Mouse (Mus musculus) frontal cortex, postnatal 10 days (tissue): ENCODE measurements around the gene Slit1.

ENCODE experiments used
- DNase-seq, 2 experiments: peaks; one replicate each; pipeline ENCODE4 v3.0.0; 2022; ENCODE audit warnings: low spot score in 2 of 2, mixed read lengths in 1 of 2

Gene Slit1

DNA sequence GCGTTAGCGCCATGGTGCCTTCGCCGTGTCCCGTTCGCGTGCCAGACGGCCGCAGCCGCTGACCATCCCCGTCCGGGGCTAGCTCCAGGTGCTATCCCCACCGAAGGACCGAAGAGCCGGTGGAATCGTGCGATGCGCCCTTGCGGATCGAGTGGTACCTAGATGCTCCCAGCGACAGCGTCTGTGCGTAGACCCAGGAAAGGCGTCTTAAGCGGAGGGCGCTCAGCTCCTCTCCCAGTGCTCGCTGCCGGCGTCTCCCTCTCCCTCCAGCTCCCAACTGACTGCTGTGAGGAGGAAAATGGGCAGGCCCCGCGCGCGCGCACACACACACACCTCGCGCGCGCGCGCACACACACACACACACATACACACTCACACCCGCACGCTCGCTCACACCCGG is at the start of gene Slit1:
Slit1 (minus strand) TSS at position 270 of the 400 bp plus-strand sequence.
- peak in 1 of 2 experiments; percentile 61 for DNase-seq

GRCm38 (mm10) chr19:41792934-41793486 is 49.5 kb upstream of the Slit1 start:
- no peak for DNase-seq

- DNase-seq: no peak
These were observed 47.9 kb upstream of the Slit1 start for GRCm38 (mm10) chr19:41791384-41791783.

GRCm38 (mm10) chr19:41789110-41789961 is 45.9 kb upstream of the Slit1 start:
- DNase-seq: no peak

DNA sequence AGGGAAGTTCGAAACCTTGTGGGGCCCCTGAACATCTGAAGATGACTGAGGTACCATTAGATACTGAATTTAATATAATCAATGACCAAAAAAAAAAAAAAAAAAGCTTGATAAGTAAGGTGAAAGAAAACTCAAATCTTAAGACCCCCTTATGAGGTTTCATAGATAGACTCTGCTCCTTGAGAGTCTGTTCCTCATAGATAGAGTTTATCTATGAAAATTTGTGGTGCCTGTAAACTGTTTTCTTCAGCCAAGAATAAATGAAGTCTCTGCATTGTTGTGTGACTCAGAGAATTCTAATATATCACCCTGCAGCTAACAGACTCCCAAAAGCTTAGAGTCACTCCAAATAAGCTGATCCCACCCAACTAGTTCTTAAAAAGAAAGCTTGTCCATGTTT is 43.4 kb upstream of the Slit1 start:
- DNase-seq: no peak

GRCm38 (mm10) chr19:41777514-41777913 is 34.0 kb upstream of the Slit1 start:
- DNase-seq: no peak

DNA sequence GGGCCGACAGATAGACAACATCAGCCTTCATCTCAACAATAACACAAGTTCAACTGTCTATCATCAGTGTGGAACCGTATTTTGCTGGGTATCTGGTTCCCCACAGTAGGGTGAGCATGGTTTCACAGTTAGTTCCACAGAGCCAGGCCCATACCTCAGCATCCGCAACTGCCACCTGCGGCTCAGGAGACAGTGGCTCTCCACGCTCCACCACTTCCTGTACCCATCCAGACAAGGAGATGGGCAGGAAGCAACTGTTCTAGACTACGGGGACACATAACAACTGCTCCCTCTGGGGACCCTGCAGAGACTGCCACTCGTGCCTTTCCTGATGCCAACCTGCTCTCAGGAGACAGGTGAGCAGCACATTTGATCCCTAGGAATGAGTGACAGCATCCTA is 25.2 kb upstream of the Slit1 start:
- DNase-seq: no peak

DNA sequence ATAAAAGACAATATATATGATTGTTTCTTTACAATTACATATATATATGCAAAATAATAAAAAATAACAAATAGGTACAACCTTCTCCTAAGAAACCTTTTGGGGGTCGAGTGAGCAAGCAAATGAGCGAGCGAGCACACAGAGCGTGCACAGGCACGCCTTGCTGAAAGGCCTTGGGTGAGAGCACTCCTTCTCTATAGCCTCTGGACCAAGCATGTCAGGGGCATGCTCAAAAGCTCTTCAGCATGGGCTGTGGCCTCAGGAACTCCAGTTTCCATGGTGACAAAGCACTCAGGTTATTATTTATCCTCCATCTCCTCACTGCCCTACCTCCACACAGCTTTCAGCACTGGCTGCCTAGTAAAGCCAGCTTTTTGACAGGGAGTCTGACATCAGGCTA is 23.2 kb upstream of the Slit1 start:
- no peak for DNase-seq

DNA sequence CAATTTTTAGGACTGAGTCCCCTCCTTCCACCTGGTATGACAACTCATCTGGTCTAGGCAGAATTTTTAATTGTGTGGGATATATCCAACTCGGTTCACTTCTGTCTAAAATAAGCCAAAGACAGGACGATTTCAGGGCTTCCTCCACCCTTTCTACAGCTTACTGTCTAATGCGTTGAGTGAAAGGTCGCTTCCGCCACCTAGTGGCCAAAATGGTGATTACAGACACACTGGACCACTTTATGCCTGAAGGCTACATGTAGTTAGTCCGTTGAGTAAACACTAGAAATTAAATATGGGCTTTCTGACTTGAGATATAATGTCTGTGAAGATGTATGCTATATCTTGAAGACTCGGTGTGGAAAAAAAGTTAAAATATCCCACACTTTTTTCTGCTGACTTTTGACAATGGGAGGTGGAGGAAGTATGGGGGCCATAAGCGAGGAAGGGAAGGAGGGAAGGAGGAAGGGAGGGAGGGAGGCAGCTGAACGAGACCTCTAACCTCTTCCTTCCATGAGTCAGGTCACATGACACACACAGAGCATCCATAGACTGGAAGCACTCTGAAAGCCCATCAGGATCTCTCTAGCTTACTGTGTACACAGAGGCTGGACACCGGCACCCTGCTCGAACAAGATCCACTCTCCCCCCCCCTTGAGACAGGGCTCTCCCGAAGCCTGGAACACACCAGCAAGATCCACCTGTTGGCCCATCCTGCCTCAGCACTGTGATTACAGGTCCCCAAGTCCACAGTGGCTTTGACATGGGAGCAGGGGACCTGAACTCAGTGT is 20.6 kb upstream of the Slit1 start:
- peak; percentile 77 to 89 for DNase-seq

GRCm38 (mm10) chr19:41761529-41761928 is 18.1 kb upstream of the Slit1 start:
- DNase-seq: no peak

DNA sequence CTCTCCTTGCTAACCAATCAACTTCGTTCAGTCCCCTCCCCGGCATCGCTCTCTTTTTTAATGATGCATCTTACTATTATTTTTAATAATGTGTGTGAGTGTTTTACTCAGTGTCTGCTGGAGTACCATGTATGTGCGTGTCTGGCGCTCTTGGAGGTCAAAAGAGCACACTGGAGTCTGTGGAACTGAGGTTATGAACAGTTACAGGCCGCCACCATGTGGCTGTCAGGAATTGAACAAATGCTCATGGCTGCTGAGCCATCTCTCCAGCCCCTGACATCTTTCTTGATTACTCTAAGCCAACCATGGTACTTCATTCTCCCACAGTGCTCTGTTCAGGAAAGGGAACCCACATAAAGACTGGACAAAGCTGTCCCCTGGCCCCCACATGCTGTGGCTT is 16.3 kb upstream of the Slit1 start:
- no peak for DNase-seq

- no peak for DNase-seq
These were observed 15.8 kb upstream of the Slit1 start for GRCm38 (mm10) chr19:41759270-41759669.

DNA sequence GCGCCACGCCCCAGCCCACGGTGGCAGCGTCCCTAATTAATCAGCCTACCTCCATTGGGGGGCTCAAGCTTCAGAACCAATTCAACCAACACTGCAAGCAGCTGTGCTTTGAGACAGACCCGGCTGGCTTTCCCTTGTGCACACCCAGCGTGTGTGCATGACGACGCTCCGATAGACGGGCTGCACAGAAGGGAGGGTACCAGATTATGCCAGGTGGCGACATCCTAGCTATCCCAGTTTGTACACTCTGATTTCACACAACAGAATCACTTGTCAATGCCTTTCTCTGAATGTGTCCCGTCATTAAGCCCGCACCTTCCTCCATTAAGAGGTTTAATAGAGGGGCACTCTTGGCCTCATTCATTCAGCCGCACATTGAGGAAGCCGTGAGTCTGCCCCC is 11.3 kb upstream of the Slit1 start:
- no peak for DNase-seq

DNA sequence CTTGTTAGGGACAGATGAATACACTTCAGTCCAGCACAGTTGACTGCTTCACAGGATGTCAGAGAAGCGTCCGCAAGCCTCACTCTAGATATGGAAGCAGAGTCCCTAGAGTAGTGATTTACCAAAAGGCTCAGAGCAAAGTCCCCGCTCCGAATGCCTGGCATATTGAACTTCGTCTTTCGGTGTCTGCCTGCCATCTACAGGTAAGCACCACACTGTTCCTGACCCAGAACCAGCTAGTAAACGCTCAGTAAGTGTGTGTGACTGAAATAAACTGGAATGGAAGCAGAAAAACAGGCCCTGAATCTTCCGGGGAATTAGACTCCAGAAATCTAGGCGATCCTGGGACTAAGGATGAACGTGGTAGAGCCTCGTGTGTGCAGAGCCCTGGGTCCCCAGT is 8.4 kb upstream of the Slit1 start:
- no peak for DNase-seq

GRCm38 (mm10) chr19:41747436-41747835 is 4.0 kb upstream of the Slit1 start:
- DNase-seq: no peak

GRCm38 (mm10) chr19:41745941-41746557 is 2.6 kb upstream of the Slit1 start:
- peak; percentile 71 to 80 for DNase-seq

- DNase-seq: no peak
These were observed 4.6 kb downstream of the Slit1 start for GRCm38 (mm10) chr19:41738896-41739295.

DNA sequence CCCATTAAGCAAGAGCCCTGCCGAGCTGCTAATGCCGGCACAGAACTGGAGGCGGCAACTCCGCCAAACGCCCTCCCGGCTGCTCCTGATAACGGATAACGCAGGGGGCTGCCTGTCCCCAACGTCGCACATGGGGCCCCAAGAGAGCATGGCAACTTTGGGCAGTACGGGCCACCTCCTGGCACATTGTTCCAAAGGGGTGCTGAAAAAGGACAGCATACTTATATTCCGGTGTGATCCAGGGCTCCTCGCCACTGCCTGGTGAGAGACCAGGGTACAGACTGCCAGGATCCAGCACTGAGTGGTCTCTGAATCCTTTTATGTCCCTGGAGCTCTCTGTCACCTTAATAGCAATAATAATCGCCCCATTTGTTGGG is 5.0 kb downstream of the Slit1 start:
- no peak for DNase-seq

DNA sequence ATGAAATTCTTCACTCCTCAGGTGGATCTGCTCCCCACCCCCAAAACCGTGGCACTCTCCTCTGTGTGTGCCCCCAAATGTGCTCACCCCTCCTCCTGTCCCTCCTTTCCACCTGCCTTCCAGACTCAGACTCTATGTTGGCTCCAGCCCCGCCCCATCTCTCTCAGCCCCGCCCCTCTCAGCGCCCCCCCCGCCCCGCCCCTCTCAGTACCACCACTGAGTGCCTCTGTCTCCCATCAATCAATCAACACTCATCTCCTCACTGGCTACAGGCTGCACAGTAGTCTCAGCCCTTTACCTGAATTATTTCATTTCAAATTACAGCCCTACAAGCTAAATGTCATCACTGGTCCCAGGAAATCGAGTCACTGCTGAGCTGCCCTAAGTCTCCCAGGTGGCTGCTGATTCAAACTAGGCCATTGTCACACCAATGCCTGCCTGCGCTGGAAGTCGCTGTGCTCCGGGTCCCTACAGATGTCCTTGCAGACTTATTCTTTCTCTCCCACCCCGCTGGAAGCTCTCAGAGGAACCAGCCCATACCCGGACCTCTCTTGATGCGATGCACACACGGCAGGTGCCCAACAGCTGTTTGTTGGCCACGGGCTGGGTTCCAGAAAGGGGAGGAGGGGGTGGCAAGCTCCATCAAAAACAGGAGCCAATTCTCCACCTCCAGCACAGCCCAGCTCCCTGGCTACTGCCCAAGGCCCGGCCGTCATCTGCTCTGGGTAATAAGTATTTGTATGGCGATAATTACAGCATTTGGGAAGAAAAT is 5.6 kb downstream of the Slit1 start:
- DNase-seq: peak; percentile 59 to 70

DNA sequence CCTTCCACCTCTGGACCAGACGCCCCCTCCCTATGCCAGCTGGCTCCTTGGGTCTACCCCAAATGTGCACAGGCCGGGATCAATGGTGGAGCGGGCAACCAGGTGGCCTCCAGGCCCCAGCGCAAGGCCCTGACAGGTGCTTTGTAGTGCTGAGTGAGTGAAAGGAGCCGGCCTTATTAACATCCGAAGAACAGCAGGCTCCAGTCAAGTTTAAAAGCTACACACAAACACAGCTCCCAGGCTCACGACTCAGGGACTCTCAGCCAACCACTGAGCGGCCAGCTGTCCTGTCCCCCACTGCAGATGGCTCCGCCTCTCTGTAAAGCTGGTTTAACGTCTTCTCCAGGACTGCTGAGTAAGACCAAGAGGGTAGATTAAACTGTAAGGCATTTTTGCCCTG is 8.8 kb downstream of the Slit1 start:
- no peak for DNase-seq

DNA sequence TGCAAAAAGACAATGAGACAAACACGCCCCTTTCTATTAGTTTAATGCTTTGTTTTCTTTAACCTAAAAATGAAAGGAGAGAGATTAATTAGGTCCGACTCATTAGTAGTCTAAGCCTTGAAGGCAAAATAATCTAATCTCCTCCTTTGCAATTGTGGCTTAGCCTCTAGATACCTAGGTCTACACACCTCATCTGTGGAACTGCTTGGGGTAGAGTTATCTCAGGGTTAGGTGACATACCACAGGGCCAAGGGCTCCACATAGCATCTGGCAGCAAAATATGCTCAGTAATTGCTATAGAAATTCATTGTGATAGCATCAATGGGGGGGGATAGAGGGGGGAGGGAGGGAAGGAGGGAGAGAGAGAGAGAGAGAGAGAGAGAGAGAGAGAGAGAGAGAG is 18.0 kb downstream of the Slit1 start:
- no peak for DNase-seq
